Mouse (Mus musculus): ENCODE data around the gene Apopt1. TPM values are rescaled to one million over a fixed set of nuclear protein-coding genes. Genes with fewer than 3 reads are reported as not detected.
"Not testable (repeated sequence)": the region's sequence is repeated elsewhere in the genome, so short reads cannot be mapped to it uniquely, and the experiment has no call there.

The Apopt1 gene
- polyA plus RNA-seq, 1 experiment from 2014 or later, result 50.0 TPM

GRCm38 (mm10) chr12:111705186-111705973 is 7.7 kb upstream of the Apopt1 start:
- ATAC-seq (replicated peaks; ENCODE audit: insufficient number of reproducible peaks, low FRiP score, low TSS enrichment), result no peak
- Histone ChIP-seq H3K36me3 (ENCODE audit: control insufficient read depth, insufficient read depth, low read length) (peaks cover 9% of the 10 kb centered on the region), H3K9me3 (replicated peaks; ENCODE audit: control insufficient read depth, low read length) (no peaks in the 10 kb centered on the region), H3K27ac (ENCODE audit: low read depth, low read length) (peak overlapping the region; percentile 66), H3K4me2 (no peak overlapping the region), H3K4me1 (ENCODE audit: control insufficient read depth, insufficient read depth, low read length) (peaks cover 9% of the 10 kb centered on the region), H3K27me3 (ENCODE audit: control insufficient read depth, insufficient read depth, low read length) (no peaks in the 10 kb centered on the region), H3K4me3 (ENCODE audit: low read depth, low read length) (no peak overlapping the region), H3K9ac (ENCODE audit: low read depth, low read length) (no peak overlapping the region)
- 56% methylated on average over 15 of the region's 15 CpGs for WGBS (ENCODE audit: insufficient replicate concordance)

- Histone ChIP-seq H3K9ac (ENCODE audit: low read depth, low read length) (no peak overlapping the region), H3K4me2 (no peak overlapping the region), H3K9me3 (replicated peaks; ENCODE audit: control insufficient read depth, low read length) (no peaks in the 10 kb centered on the region), H3K4me3 (ENCODE audit: low read depth, low read length) (no peak overlapping the region), H3K36me3 (ENCODE audit: control insufficient read depth, insufficient read depth, low read length) (peaks cover 16% of the 10 kb centered on the region), H3K27ac (ENCODE audit: low read depth, low read length) (no peak overlapping the region), H3K4me1 (ENCODE audit: control insufficient read depth, insufficient read depth, low read length) (peaks cover 19% of the 10 kb centered on the region), H3K27me3 (ENCODE audit: control insufficient read depth, insufficient read depth, low read length) (no peaks in the 10 kb centered on the region)
- WGBS (ENCODE audit: insufficient replicate concordance), result 73% methylated on average over 4 of the region's 4 CpGs
- ATAC-seq (replicated peaks; ENCODE audit: insufficient number of reproducible peaks, low FRiP score, low TSS enrichment), result no peak
Measured at GRCm38 (mm10) chr12:111708181-111708580, 4.9 kb upstream of the Apopt1 start.

- Histone ChIP-seq H3K4me2 (no peak overlapping the region), H3K9me3 (replicated peaks; ENCODE audit: control insufficient read depth, low read length) (no peaks in the 10 kb centered on the region), H3K27me3 (ENCODE audit: control insufficient read depth, insufficient read depth, low read length) (no peaks in the 10 kb centered on the region), H3K4me3 (ENCODE audit: low read depth, low read length) (no peak overlapping the region), H3K27ac (ENCODE audit: low read depth, low read length) (no peak overlapping the region), H3K36me3 (ENCODE audit: control insufficient read depth, insufficient read depth, low read length) (peaks cover 16% of the 10 kb centered on the region), H3K9ac (ENCODE audit: low read depth, low read length) (no peak overlapping the region), H3K4me1 (ENCODE audit: control insufficient read depth, insufficient read depth, low read length) (peaks cover 13% of the 10 kb centered on the region; the same call in 1 of the 2 replicates)
- ATAC-seq (replicated peaks; ENCODE audit: insufficient number of reproducible peaks, low FRiP score, low TSS enrichment), result no peak
- 85% methylated on average over 10 of the region's 10 CpGs for WGBS (ENCODE audit: insufficient replicate concordance)
Measured at GRCm38 (mm10) chr12:111710091-111710490, 3.0 kb upstream of the Apopt1 start.

- Histone ChIP-seq H3K9me3 (replicated peaks; ENCODE audit: control insufficient read depth, low read length) (no peaks in the 10 kb centered on the region), H3K4me2 (peak overlapping the region; percentile 80), H3K27ac (ENCODE audit: low read depth, low read length) (peak overlapping the region; percentile 70), H3K27me3 (ENCODE audit: control insufficient read depth, insufficient read depth, low read length) (no peaks in the 10 kb centered on the region), H3K36me3 (ENCODE audit: control insufficient read depth, insufficient read depth, low read length) (peaks cover 16% of the 10 kb centered on the region), H3K4me3 (ENCODE audit: low read depth, low read length) (peak overlapping the region; percentile 100), H3K9ac (ENCODE audit: low read depth, low read length) (peak overlapping the region; percentile 91), H3K4me1 (ENCODE audit: control insufficient read depth, insufficient read depth, low read length) (peaks cover 13% of the 10 kb centered on the region; the same call in 1 of the 2 replicates)
- ATAC-seq (replicated peaks; ENCODE audit: insufficient number of reproducible peaks, low FRiP score, low TSS enrichment), result peak; percentile 48; the same call in 1 of the 2 replicates
- under 1% methylated on average over 33 of the region's 33 CpGs for WGBS (ENCODE audit: insufficient replicate concordance)
Measured at GRCm38 (mm10) chr12:111712476-111712875, 585 bp upstream of the Apopt1 start.

- WGBS (ENCODE audit: insufficient replicate concordance), result 75% methylated on average over 6 of the region's 6 CpGs
Measured at GRCm38 (mm10) chr12:111713880-111714279, 819 bp downstream of the Apopt1 start.

GRCm38 (mm10) chr12:111716505-111716904 is 3.4 kb downstream of the Apopt1 start:
- H3K9me3 ChIP-seq (replicated peaks; ENCODE audit: control insufficient read depth, low read length), result no peaks in the 10 kb centered on the region
- no peaks in the 10 kb centered on the region; the same call in 1 of the 2 replicates for H3K36me3 ChIP-seq (ENCODE audit: control insufficient read depth, insufficient read depth, low read length)
- H3K27ac ChIP-seq (ENCODE audit: low read depth, low read length), result no peak overlapping the region
- H3K27me3 ChIP-seq (ENCODE audit: control insufficient read depth, insufficient read depth, low read length), result no peaks in the 10 kb centered on the region
- H3K4me3 ChIP-seq (ENCODE audit: low read depth, low read length), result no peak overlapping the region
- WGBS (ENCODE audit: insufficient replicate concordance), result 96% methylated on average over 7 of the region's 7 CpGs
- H3K9ac ChIP-seq (ENCODE audit: low read depth, low read length), result no peak overlapping the region
- H3K4me1 ChIP-seq (ENCODE audit: control insufficient read depth, insufficient read depth, low read length), result peaks cover 11% of the 10 kb centered on the region; the same call in 1 of the 2 replicates
- H3K4me2 ChIP-seq, result no peak overlapping the region
- ATAC-seq (replicated peaks; ENCODE audit: insufficient number of reproducible peaks, low FRiP score, low TSS enrichment), result no peak

More at GRCm38 (mm10) chr12:111713880-111714279, 819 bp downstream of the Apopt1 start:
- H3K27ac ChIP-seq (ENCODE audit: low read depth, low read length); ATAC-seq (replicated peaks; ENCODE audit: insufficient number of reproducible peaks, low FRiP score, low TSS enrichment); H3K9me3 ChIP-seq (replicated peaks; ENCODE audit: control insufficient read depth, low read length); H3K9ac ChIP-seq (ENCODE audit: low read depth, low read length); H3K27me3 ChIP-seq (ENCODE audit: control insufficient read depth, insufficient read depth, low read length): not testable (repeated sequence)
- Histone ChIP-seq H3K4me2 (peak overlapping the region; percentile 80), H3K4me1 (ENCODE audit: control insufficient read depth, insufficient read depth, low read length) (peaks cover 13% of the 10 kb centered on the region; the same call in 1 of the 2 replicates), H3K4me3 (ENCODE audit: low read depth, low read length) (peak overlapping the region; percentile 100), H3K36me3 (ENCODE audit: control insufficient read depth, insufficient read depth, low read length) (peaks cover 14% of the 10 kb centered on the region)

DNA sequence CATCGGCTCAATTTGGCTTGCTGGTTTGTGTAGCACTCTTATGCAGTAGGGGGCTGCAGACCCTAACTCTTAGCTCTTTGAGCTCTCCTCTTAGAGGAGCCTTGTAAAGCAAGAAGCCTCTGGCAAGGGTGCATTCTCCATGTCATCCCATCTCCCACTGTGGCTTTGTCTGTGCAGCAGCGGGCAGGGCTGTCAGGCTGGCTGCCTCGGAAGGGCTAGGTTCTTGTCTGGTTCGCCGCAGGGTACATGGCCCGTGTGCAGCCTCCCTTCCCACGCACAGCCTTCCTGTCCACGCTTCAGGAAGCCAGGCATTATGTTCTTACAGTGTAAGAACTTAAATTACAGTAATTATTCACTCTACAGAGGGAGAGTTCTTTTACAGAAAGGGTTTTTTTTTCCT is 5.6 kb downstream of the Apopt1 start:
- H3K27ac ChIP-seq (ENCODE audit: low read depth, low read length), result no peak overlapping the region
- WGBS (ENCODE audit: insufficient replicate concordance), result 68% methylated on average over 8 of the region's 8 CpGs
- ATAC-seq (replicated peaks; ENCODE audit: insufficient number of reproducible peaks, low FRiP score, low TSS enrichment), result no peak
- H3K36me3 ChIP-seq (ENCODE audit: control insufficient read depth, insufficient read depth, low read length), result peaks cover 3% of the 10 kb centered on the region; the same call in 1 of the 2 replicates
- H3K4me3 ChIP-seq (ENCODE audit: low read depth, low read length), result no peak overlapping the region
- H3K9me3 ChIP-seq (replicated peaks; ENCODE audit: control insufficient read depth, low read length), result no peaks in the 10 kb centered on the region
- no peaks in the 10 kb centered on the region for H3K27me3 ChIP-seq (ENCODE audit: control insufficient read depth, insufficient read depth, low read length)
- no peak overlapping the region for H3K4me2 ChIP-seq
- H3K9ac ChIP-seq (ENCODE audit: low read depth, low read length), result no peak overlapping the region
- H3K4me1 ChIP-seq (ENCODE audit: control insufficient read depth, insufficient read depth, low read length), result 0 out of 2 replicates have a peak, but pooled peaks cover 2% of the 10 kb centered on the region

- Histone ChIP-seq H3K27ac (ENCODE audit: low read depth, low read length) (no peak overlapping the region), H3K36me3 (ENCODE audit: control insufficient read depth, insufficient read depth, low read length) (peaks cover 3% of the 10 kb centered on the region), H3K4me2 (no peak overlapping the region), H3K9ac (ENCODE audit: low read depth, low read length) (no peak overlapping the region), H3K4me3 (ENCODE audit: low read depth, low read length) (no peak overlapping the region), H3K4me1 (ENCODE audit: control insufficient read depth, insufficient read depth, low read length) (no peaks in the 10 kb centered on the region), H3K9me3 (replicated peaks; ENCODE audit: control insufficient read depth, low read length) (no peaks in the 10 kb centered on the region), H3K27me3 (ENCODE audit: control insufficient read depth, insufficient read depth, low read length) (no peaks in the 10 kb centered on the region)
- ATAC-seq (replicated peaks; ENCODE audit: insufficient number of reproducible peaks, low FRiP score, low TSS enrichment), result no peak
- WGBS (ENCODE audit: insufficient replicate concordance), result 78% methylated on average over 4 of the region's 4 CpGs
Measured at GRCm38 (mm10) chr12:111720222-111720621, 7.2 kb downstream of the Apopt1 start.

Data from heart, embryonic 11.5 days (tissue).